Mouse (Mus musculus) fibroblast of lung, adult 2 months (primary cell): ENCODE data around the gene Uchl5.

ENCODE experiments used
- DNase-seq: peaks from one replicate; pipeline ENCODE4 v3.0.0-alpha.2; 2011; ENCODE audit warnings: low read depth

Uchl5 gene

GRCm38 (mm10) chr1:143776446-143777411, at the start of gene Uchl5, which contains the start of gene Trove2:
Uchl5 (plus strand) TSS chr1:143777272.
Trove2 (minus strand) TSS chr1:143777068.
- DNase-seq, result peak; percentile 82

GRCm38 (mm10) chr1:143727701-143728445, 49.2 kb upstream of the Uchl5 start:
- no peak for DNase-seq

- DNase-seq, result no peak
Observed at GRCm38 (mm10) chr1:143730899-143731298, 46.2 kb upstream of the Uchl5 start.

GRCm38 (mm10) chr1:143731691-143732090, 45.4 kb upstream of the Uchl5 start:
- DNase-seq, result no peak

- no peak for DNase-seq
Observed at GRCm38 (mm10) chr1:143733914-143734410, 43.1 kb upstream of the Uchl5 start.

GRCm38 (mm10) chr1:143738811-143739210, 38.3 kb upstream of the Uchl5 start:
- DNase-seq, result no peak

GRCm38 (mm10) chr1:143739361-143740350, 37.4 kb upstream of the Uchl5 start:
- DNase-seq, result peak; percentile 54

GRCm38 (mm10) chr1:143740581-143740980, 36.5 kb upstream of the Uchl5 start:
- no peak for DNase-seq

GRCm38 (mm10) chr1:143741331-143741730, 35.7 kb upstream of the Uchl5 start:
- no peak for DNase-seq

GRCm38 (mm10) chr1:143742186-143742585, 34.9 kb upstream of the Uchl5 start:
- DNase-seq, result no peak

- DNase-seq, result no peak
Observed at GRCm38 (mm10) chr1:143745871-143746270, 31.2 kb upstream of the Uchl5 start.

- DNase-seq, result no peak
Observed at GRCm38 (mm10) chr1:143762159-143762558, 14.9 kb upstream of the Uchl5 start.

- no peak for DNase-seq
Observed at GRCm38 (mm10) chr1:143764443-143764842, 12.6 kb upstream of the Uchl5 start.

GRCm38 (mm10) chr1:143765801-143766200, 11.3 kb upstream of the Uchl5 start:
- DNase-seq, result no peak

- DNase-seq, result no peak
Observed at GRCm38 (mm10) chr1:143766238-143766637, 10.8 kb upstream of the Uchl5 start.

- DNase-seq, result no peak
Observed at GRCm38 (mm10) chr1:143770444-143771109, 6.5 kb upstream of the Uchl5 start.

- no peak for DNase-seq
Observed at GRCm38 (mm10) chr1:143773082-143773481, 4.0 kb upstream of the Uchl5 start.

GRCm38 (mm10) chr1:143773909-143774308, 3.2 kb upstream of the Uchl5 start:
- DNase-seq, result no peak

GRCm38 (mm10) chr1:143777558-143778218, 616 bp downstream of the Uchl5 start:
- no peak for DNase-seq

GRCm38 (mm10) chr1:143788584-143789227, 11.6 kb downstream of the Uchl5 start:
- DNase-seq, result peak; percentile 10
